Mouse (Mus musculus) c-Kit-positive CD71-negative TER-119-negative erythroid progenitor cells, embryonic 14.5 days (primary cell): ENCODE results near the gene Syce3.
A peak's percentile ranks its signal among the peaks of the same experiment; 100 is the strongest.
"Not testable (repeated sequence)": the region's sequence is repeated elsewhere in the genome, so short reads cannot be mapped to it uniquely, and the experiment has no call there.

Source experiments
- DNase-seq: peaks from one replicate; pipeline ENCODE4 v3.0.0-alpha.2; 2013; ENCODE audit warnings: low read depth

Gene Syce3

GRCm38 (mm10) chr15:89410118-89410517 lies at the start of gene Syce3:
Syce3 (minus strand) TSS chr15:89410503.
- no peak for DNase-seq

- no peak for DNase-seq
Measured at GRCm38 (mm10) chr15:89459821-89460220, 49.5 kb upstream of the Syce3 start.

GRCm38 (mm10) chr15:89458942-89459341 lies 48.6 kb upstream of the Syce3 start:
- no peak for DNase-seq

- no peak for DNase-seq
Measured at GRCm38 (mm10) chr15:89455642-89456041, 45.3 kb upstream of the Syce3 start.

- DNase-seq, result no peak
Measured at GRCm38 (mm10) chr15:89454857-89455256, 44.6 kb upstream of the Syce3 start.

GRCm38 (mm10) chr15:89453865-89454478 lies 43.7 kb upstream of the Syce3 start, which contains the start of gene Mapk8ip2:
Mapk8ip2 (plus strand) TSS chr15:89453913.
- DNase-seq, result no peak

- peak; percentile 69 for DNase-seq
Measured at GRCm38 (mm10) chr15:89452906-89453864, 42.9 kb upstream of the Syce3 start.

- no peak for DNase-seq
Measured at GRCm38 (mm10) chr15:89442486-89443070, 32.3 kb upstream of the Syce3 start.

GRCm38 (mm10) chr15:89435878-89436277 lies 25.6 kb upstream of the Syce3 start:
- no peak for DNase-seq

GRCm38 (mm10) chr15:89434136-89434535 lies 23.8 kb upstream of the Syce3 start:
- no peak for DNase-seq

GRCm38 (mm10) chr15:89432946-89433345 lies 22.6 kb upstream of the Syce3 start:
- DNase-seq, result no peak

- no peak for DNase-seq
Measured at GRCm38 (mm10) chr15:89431806-89432205, 21.5 kb upstream of the Syce3 start.

GRCm38 (mm10) chr15:89431271-89431670 lies 21.0 kb upstream of the Syce3 start:
- no peak for DNase-seq

GRCm38 (mm10) chr15:89430771-89431170 lies 20.5 kb upstream of the Syce3 start:
- not testable (repeated sequence) for DNase-seq

GRCm38 (mm10) chr15:89430341-89430740 lies 20.0 kb upstream of the Syce3 start:
- DNase-seq, result no peak

GRCm38 (mm10) chr15:89429352-89430221 lies 19.3 kb upstream of the Syce3 start, which contains the start of the genes C730034F03Rik, Gm44502 and Chkb:
C730034F03Rik (plus strand) TSS chr15:89429589.
Gm44502 (minus strand) TSS chr15:89429696.
Chkb (minus strand) TSS chr15:89429908.
- peak; percentile 87 for DNase-seq

GRCm38 (mm10) chr15:89428821-89429351 lies 18.6 kb upstream of the Syce3 start:
- DNase-seq, result no peak

GRCm38 (mm10) chr15:89428136-89428790 lies 18.0 kb upstream of the Syce3 start:
- DNase-seq, result no peak

- no peak for DNase-seq
Measured at GRCm38 (mm10) chr15:89426716-89427115, 16.4 kb upstream of the Syce3 start.

GRCm38 (mm10) chr15:89425711-89426121 lies 15.4 kb upstream of the Syce3 start, which contains the start of gene Cpt1b:
Cpt1b (minus strand) TSS chr15:89425863.
- no peak for DNase-seq

- DNase-seq, result no peak
Measured at GRCm38 (mm10) chr15:89424621-89425020, 14.3 kb upstream of the Syce3 start.
